Mouse (Mus musculus): ENCODE results near the gene AA986860.

The AA986860 gene

GRCm38 (mm10) chr1:130731741-130732337, at the start of gene AA986860:
TSS of gene AA986860 (plus strand) at chr1:130731976.
- no peak for DNase-seq (ENCODE audit: low spot score)

GRCm38 (mm10) chr1:130683905-130684304, 47.9 kb upstream of the AA986860 start:
- no peak for DNase-seq (ENCODE audit: low spot score)

GRCm38 (mm10) chr1:130698601-130699000, 33.2 kb upstream of the AA986860 start:
- no peak for DNase-seq (ENCODE audit: low spot score)

- DNase-seq (ENCODE audit: low spot score), result no peak
These were observed 31.7 kb upstream of the AA986860 start for GRCm38 (mm10) chr1:130699937-130700633.

GRCm38 (mm10) chr1:130701976-130702375, 29.8 kb upstream of the AA986860 start:
- DNase-seq (ENCODE audit: low spot score), result no peak

- DNase-seq (ENCODE audit: low spot score), result no peak
These were observed 28.2 kb upstream of the AA986860 start for GRCm38 (mm10) chr1:130703613-130704012.

GRCm38 (mm10) chr1:130710283-130711080, 21.3 kb upstream of the AA986860 start:
- no peak for DNase-seq (ENCODE audit: low spot score)

- no peak for DNase-seq (ENCODE audit: low spot score)
These were observed 17.7 kb upstream of the AA986860 start for GRCm38 (mm10) chr1:130714046-130714445.

- DNase-seq (ENCODE audit: low spot score), result peak; percentile 92
These were observed 16.1 kb upstream of the AA986860 start, which contains the start of gene Gm29427 for GRCm38 (mm10) chr1:130715561-130716217. TSS of gene Gm29427 (minus strand) at chr1:130715799.

GRCm38 (mm10) chr1:130716218-130716512, 15.6 kb upstream of the AA986860 start:
- peak; percentile 50 for DNase-seq (ENCODE audit: low spot score)

GRCm38 (mm10) chr1:130716513-130717290, 15.1 kb upstream of the AA986860 start:
- DNase-seq (ENCODE audit: low spot score), result no peak

- peak; percentile 94 for DNase-seq (ENCODE audit: low spot score)
These were observed 14.4 kb upstream of the AA986860 start, which contains the start of gene Yod1 for GRCm38 (mm10) chr1:130717291-130717871. TSS of gene Yod1 (plus strand) at chr1:130717327.

- no peak for DNase-seq (ENCODE audit: low spot score)
These were observed 7.6 kb upstream of the AA986860 start for GRCm38 (mm10) chr1:130724206-130724605.

- no peak for DNase-seq (ENCODE audit: low spot score)
These were observed 5.4 kb upstream of the AA986860 start for GRCm38 (mm10) chr1:130726396-130726795.

- no peak for DNase-seq (ENCODE audit: low spot score)
These were observed 3.7 kb upstream of the AA986860 start for GRCm38 (mm10) chr1:130728070-130728469.

- DNase-seq (ENCODE audit: low spot score), result no peak
These were observed 3.1 kb upstream of the AA986860 start for GRCm38 (mm10) chr1:130728708-130729107.

GRCm38 (mm10) chr1:130729153-130729552, 2.6 kb upstream of the AA986860 start, which contains the start of gene Pfkfb2:
TSS of gene Pfkfb2 (minus strand) at chr1:130729253.
- no peak for DNase-seq (ENCODE audit: low spot score)

- no peak for DNase-seq (ENCODE audit: low spot score)
These were observed 1.2 kb downstream of the AA986860 start for GRCm38 (mm10) chr1:130732706-130733658.

GRCm38 (mm10) chr1:130733671-130734070, 1.9 kb downstream of the AA986860 start:
- no peak for DNase-seq (ENCODE audit: low spot score)

- no peak for DNase-seq (ENCODE audit: low spot score)
These were observed 2.7 kb downstream of the AA986860 start for GRCm38 (mm10) chr1:130734452-130734851.

Measured in testis, postnatal 10 days (tissue).